Mouse (Mus musculus) limb, embryonic 13.5 days (tissue): ENCODE data around the gene Ppp1r15b. TPM values are rescaled to one million over a fixed set of nuclear protein-coding genes. Genes with fewer than 3 reads are reported as not detected.

Source experiments
- ATAC-seq: fragments of 200-750 bp; cut with Nextera tagmentation; 2 replicates; pipeline ENCODE4 v1.8.0; 2017; ENCODE audit warnings: low read depth, moderate number of reproducible peaks, moderate TSS enrichment; ENCODE audit not compliant: low FRiP score
- H3K27ac ChIP-seq: fragments of 300-500 bp; sonication (generic); 2 replicates; pipeline ENCODE4 v1.5.1; 2015; ENCODE audit warnings: inconsistent platforms, mild to moderate bottlenecking, moderate library complexity
- H3K27me3 ChIP-seq: fragments of 300-500 bp; sonication (generic); 2 replicates; pipeline ENCODE4 v1.6.1; 2015; ENCODE audit warnings: mild to moderate bottlenecking, inconsistent platforms
- H3K36me3 ChIP-seq: fragments of 300-500 bp; sonication (generic); 2 replicates; pipeline ENCODE4 v1.6.1; 2015; ENCODE audit warnings: inconsistent platforms, mild to moderate bottlenecking, moderate library complexity
- H3K4me1 ChIP-seq: fragments of 300-500 bp; sonication (generic); 2 replicates; pipeline ENCODE4 v1.6.1; 2015; ENCODE audit warnings: inconsistent platforms
- H3K4me2 ChIP-seq: fragments of 300-500 bp; sonication (generic); replicated peaks from 2 replicates; pipeline ENCODE4 v1.6.1; 2015; ENCODE audit warnings: inconsistent platforms, mild to moderate bottlenecking, moderate library complexity
- H3K4me3 ChIP-seq: fragments of 300-500 bp; sonication (generic); 2 replicates; pipeline ENCODE4 v1.5.1; 2015; ENCODE audit warnings: moderate library complexity, mild to moderate bottlenecking, inconsistent platforms
- H3K9ac ChIP-seq: fragments of 300-500 bp; sonication (generic); 2 replicates; pipeline ENCODE4 v1.6.1; 2015; ENCODE audit warnings: mild to moderate bottlenecking, inconsistent platforms
- H3K9me3 ChIP-seq: fragments of 300-500 bp; sonication (generic); 2 replicates; pipeline ENCODE4 v1.6.1; 2016; ENCODE audit warnings: inconsistent platforms
- WGBS: fragments of 180-500 bp; shearing (Covaris S2); methylation state at CpG from one replicate; pipeline ENCODE4 v1.1.7; 2015; 5-methylcytosine and 5-hydroxymethylcytosine counted together
- polyA plus RNA-seq: library from polyadenylated mRNA; unstranded; fragments of >200 nt; fragmentation: Nextera tagmentation; extraction: Ambion mirVana; gene quantifications from 2 replicates; pipeline ENCODE4 v1.2.1, GENCODE M21; 2015

The Ppp1r15b gene
- polyA plus RNA-seq, 1 experiment from 2014 or later, result 35.9 TPM

DNA sequence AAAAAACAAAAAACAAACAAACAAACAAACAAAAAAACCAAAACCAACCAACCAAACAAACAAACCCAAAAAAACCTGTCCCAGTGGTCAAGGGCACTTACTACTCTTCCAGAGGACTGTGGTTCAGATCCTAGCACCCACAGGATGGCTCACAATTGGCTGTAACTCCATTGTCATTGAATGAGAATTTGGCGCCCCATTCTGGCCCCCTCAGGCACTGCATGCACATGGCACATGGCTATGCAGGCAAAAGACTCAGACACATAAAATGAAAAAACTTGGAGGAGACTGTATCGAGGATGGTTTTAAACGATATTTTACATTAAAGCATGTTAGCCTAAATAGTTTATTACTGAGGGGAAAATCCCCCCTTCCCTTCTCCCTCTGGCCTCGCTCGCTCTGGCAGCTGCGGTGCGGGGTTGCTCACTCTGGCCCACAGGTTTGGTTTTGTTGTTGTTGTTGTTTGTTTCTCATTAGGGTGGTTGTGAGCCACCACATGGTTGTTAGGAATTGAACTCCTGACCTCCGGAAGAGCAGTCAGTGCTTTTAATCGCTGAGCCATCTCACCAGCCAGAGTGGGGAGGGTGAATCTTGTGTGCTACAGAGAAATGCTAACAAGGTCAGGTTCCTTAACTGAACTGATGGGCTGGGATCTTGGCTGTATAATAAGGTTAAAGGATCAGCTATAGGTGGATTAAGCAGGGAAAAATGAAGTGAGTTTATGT lies 5.1 kb upstream of the Ppp1r15b start:
- H3K4me1 ChIP-seq, result peaks cover 5% of the 10 kb centered on the region
- H3K9me3 ChIP-seq, result 0 out of 2 replicates have a peak, but pooled peaks cover 3% of the 10 kb centered on the region
- no peaks in the 10 kb centered on the region for H3K27me3 ChIP-seq
- H3K4me2 ChIP-seq, result no peak overlapping the region
- no peak overlapping the region for H3K27ac ChIP-seq
- no peaks in the 10 kb centered on the region for H3K36me3 ChIP-seq
- H3K9ac ChIP-seq, result no peak overlapping the region
- ATAC-seq, result no peak
- 80% methylated on average over 9 of the region's 9 CpGs for WGBS
- H3K4me3 ChIP-seq, result no peak overlapping the region

DNA sequence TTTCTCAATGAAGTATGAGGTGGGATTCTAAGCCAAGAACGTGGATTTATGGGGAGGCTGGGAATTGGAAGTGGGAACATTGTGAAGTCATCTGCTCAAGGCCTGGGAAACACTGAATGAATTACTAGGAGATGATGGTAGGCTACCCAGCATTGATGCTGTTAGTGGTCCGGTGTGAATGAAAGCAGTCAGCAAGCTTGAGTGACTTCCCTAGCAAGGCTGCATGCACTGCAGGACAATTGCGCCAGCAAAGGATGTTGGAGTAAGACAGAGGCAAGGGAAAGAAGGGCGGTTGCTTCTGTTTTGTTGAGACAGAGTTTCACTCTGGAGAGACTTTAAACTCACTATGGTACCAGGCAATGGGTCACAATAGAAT lies 4.6 kb upstream of the Ppp1r15b start:
- no peak overlapping the region for H3K9ac ChIP-seq
- no peak for ATAC-seq
- H3K36me3 ChIP-seq, result no peaks in the 10 kb centered on the region

DNA sequence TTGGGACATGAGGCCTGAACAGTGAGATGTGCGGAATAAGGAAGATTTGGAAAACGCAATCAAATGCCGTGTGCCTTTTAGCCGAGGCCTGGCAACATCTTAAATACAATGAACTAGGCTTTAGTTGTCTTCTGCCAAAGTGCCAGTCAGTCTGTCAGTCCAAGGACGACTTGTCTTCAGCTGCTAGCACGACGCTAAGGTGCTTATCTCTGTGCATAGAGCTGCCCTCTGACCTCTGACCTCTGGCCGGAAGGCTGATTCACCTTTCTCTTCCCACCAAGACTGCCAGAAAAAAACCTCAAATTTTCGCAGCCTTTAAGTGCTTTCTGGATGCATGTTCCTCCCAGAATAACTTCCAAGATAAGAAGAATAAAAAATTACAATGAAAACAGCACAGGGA lies 3.6 kb upstream of the Ppp1r15b start:
- Histone ChIP-seq H3K9me3 (0 out of 2 replicates have a peak, but pooled peaks cover 3% of the 10 kb centered on the region), H3K36me3 (no peaks in the 10 kb centered on the region), H3K4me3 (no peak overlapping the region), H3K4me1 (peaks cover 6% of the 10 kb centered on the region), H3K27me3 (no peaks in the 10 kb centered on the region), H3K4me2 (no peak overlapping the region), H3K27ac (no peak overlapping the region), H3K9ac (no peak overlapping the region)
- WGBS, result 67% methylated on average over 9 of the region's 9 CpGs
- no peak for ATAC-seq

More for the DNA sequence above, 4.6 kb upstream of the Ppp1r15b start:
- Histone ChIP-seq H3K27ac (no peak overlapping the region), H3K4me3 (no peak overlapping the region), H3K9me3 (0 out of 2 replicates have a peak, but pooled peaks cover 3% of the 10 kb centered on the region), H3K4me1 (peaks cover 5% of the 10 kb centered on the region), H3K27me3 (no peaks in the 10 kb centered on the region), H3K4me2 (no peak overlapping the region)
- WGBS, result 67% methylated on average over 4 of the region's 4 CpGs

DNA sequence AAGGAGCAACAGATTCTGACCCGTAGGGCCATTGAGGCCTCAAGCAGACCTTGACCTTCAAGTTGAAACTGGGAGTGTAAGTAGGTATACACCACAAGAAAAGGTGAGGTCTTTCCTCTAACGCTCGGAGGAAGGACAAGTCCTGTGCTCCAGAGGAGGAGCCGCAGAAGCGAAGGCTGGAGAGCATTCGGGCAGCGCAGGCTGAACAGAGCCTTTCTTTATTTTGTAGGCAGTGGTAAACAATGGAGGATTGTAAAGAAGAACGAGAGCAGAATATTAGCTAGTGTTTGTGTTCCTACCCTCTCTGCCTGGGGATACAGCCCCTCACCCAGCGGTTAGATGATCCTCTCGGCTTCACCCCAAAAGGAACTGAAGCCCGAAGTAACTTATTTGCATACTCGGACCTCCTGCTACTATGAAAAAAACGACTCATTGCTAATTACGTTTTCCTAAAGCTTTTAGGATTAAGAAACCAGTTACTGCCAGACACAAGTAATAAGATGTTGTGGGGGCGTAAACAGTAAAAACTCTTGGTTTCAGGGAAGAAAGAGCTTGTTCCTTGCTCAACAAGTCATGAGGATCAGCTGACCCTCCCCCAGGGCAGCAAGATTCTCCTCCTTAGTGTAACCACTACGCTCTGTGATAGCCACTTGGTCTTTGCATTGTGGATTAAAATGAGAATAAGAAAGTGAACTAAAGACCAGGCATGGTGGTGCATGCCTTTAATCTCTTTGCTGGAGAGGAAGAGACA lies 1.3 kb upstream of the Ppp1r15b start:
- ATAC-seq, result no peak
- H3K27ac ChIP-seq, result no peak overlapping the region
- H3K4me3 ChIP-seq, result no peak overlapping the region
- 0 out of 2 replicates have a peak, but pooled peaks cover 8% of the 10 kb centered on the region for H3K36me3 ChIP-seq
- H3K4me2 ChIP-seq, result peak overlapping the region; percentile 34
- WGBS, result 36% methylated on average over 16 of the region's 16 CpGs
- H3K9me3 ChIP-seq, result 0 out of 2 replicates have a peak, but pooled peaks cover 3% of the 10 kb centered on the region
- no peaks in the 10 kb centered on the region for H3K27me3 ChIP-seq
- peaks cover 30% of the 10 kb centered on the region for H3K4me1 ChIP-seq
- no peak overlapping the region for H3K9ac ChIP-seq

DNA sequence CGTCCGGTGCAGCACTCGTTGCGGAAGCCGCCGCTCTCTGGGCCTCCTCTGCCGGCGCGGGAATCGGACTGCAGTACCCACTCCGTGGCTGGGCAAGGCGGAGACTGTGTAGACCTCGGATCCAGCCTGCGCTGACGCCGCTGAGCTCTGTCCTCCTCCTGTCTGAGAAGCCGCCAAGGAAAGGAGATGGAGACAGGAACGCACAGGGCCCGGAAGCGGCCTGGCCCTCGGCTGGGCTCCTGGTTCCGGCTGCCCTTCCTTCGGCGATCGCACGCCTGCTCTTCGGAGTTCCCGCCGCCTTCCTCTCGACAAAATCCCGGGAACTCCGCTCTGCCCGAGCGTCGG lies 590 bp downstream of the Ppp1r15b start:
- H3K27ac ChIP-seq, result peak overlapping the region; percentile 97
- H3K4me1 ChIP-seq, result peaks cover 48% of the 10 kb centered on the region
- WGBS, result 0% methylated on average over 35 of the region's 35 CpGs
- peaks cover 20% of the 10 kb centered on the region for H3K36me3 ChIP-seq
- peak overlapping the region; percentile 99 for H3K4me3 ChIP-seq
- ATAC-seq, result no peak
- no peaks in the 10 kb centered on the region for H3K9me3 ChIP-seq
- peak overlapping the region; percentile 100 for H3K4me2 ChIP-seq
- H3K27me3 ChIP-seq, result no peaks in the 10 kb centered on the region
- H3K9ac ChIP-seq, result peak overlapping the region; percentile 97

DNA sequence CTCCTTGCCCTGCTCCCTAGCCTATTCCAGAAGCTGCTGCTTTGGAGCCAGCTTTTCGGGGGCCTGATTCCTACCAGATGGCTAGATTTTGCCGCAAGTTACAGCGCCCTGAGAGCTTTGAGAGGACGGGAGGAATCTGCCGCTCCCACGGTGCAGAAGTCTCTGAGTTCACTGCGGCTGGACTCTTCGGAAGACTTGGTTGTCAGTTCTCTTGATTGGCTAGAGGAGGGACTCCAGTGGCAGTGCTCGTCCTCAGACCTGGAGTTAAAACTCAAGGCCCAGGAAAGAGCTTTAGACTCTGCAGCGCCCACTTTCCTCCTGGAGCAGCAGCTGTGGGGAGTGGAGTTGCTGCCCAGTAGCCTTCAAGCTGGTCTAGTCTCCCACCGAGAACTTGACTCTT lies 993 bp downstream of the Ppp1r15b start:
- Histone ChIP-seq H3K4me3 (peak overlapping the region; percentile 99), H3K9me3 (no peaks in the 10 kb centered on the region), H3K36me3 (peaks cover 24% of the 10 kb centered on the region), H3K4me2 (peak overlapping the region; percentile 100), H3K27me3 (no peaks in the 10 kb centered on the region), H3K9ac (peak overlapping the region; percentile 97), H3K4me1 (peaks cover 48% of the 10 kb centered on the region), H3K27ac (peak overlapping the region; percentile 97)
- WGBS, result 0% methylated on average over 11 of the region's 11 CpGs
- ATAC-seq, result no peak

DNA sequence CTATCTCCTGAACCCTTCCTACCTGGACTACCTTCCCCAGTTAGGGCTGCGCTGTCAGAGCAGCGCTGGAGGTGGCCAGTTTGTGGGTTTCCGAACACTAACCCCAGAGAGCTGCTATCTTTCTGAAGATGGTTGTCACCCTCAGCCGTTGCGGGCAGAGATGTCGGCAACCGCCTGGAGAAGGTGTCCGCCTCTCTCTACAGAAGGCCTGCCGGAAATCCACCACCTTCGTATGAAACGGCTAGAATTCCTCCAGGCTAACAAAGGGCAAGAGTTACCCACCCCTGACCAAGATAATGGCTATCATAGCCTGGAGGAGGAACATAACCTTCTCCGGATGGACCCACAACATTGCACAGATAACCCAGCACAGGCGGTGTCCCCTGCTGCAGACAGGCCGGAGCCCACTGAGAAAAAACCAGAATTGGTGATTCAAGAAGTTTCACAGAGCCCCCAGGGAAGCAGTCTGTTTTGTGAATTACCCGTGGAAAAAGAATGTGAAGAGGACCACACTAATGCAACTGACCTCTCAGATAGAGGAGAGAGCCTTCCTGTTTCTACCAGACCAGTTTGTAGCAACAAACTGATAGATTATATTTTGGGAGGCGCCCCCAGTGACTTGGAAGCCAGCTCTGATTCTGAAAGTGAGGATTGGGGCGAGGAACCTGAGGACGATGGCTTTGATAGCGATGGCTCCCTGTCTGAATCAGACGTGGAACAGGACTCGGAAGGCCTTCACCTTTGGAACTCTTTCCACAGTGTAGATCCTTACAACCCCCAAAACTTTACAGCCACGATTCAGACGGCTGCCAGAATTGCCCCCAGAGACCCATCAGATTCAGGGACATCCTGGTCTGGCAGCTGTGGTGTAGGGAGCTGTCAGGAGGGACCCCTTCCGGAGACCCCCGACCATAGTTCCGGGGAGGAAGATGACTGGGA lies 1.7 kb downstream of the Ppp1r15b start:
- Histone ChIP-seq H3K36me3 (peaks cover 31% of the 10 kb centered on the region), H3K9ac (peak overlapping the region; percentile 97)
- 11% methylated on average over 26 of the region's 26 CpGs for WGBS

DNA sequence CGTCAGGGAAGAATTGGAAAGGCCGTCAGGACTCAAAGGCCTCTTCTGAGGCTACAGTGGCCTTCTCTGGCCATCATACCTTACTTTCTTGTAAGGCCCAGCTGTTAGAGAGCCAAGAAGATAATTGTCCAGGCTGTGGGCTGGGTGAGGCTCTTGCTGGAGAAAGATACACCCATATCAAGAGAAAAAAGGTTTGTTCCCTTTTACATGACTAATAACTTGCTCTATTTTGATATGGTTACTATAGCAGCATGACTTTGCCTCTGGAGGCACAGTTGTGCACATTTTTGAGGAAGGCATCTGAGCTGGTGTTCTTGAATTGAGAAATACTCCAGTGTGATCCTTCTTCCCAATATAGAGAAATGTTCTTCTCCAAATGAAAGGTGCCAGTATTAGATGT lies 2.5 kb downstream of the Ppp1r15b start:
- peak overlapping the region; percentile 100 for H3K4me2 ChIP-seq

More for the DNA sequence above, 1.7 kb downstream of the Ppp1r15b start:
- Histone ChIP-seq H3K4me3 (peak overlapping the region; percentile 99), H3K4me2 (peak overlapping the region; percentile 100), H3K27me3 (no peaks in the 10 kb centered on the region), H3K27ac (peak overlapping the region; percentile 97), H3K9me3 (no peaks in the 10 kb centered on the region), H3K4me1 (peaks cover 48% of the 10 kb centered on the region)
- no peak for ATAC-seq

DNA sequence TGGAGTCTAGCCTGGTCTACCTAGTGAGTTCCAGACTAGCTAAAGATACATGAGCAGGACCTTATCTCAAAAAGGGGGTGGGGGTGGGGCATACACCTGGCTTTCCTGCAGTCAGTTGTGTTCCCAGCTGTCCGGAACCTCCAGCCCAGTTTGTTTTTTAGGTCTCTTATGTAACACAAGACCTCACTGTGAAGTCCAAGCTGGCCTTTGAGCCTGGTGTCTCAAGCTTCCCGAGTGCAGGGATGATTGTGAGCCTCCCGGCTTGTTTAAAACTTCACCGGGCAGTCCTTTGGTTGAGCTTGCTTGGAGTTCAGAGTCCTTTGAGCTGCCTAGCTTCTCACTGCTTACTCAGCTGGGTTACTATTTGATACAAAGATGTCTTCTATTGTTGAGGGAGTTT lies 3.1 kb downstream of the Ppp1r15b start:
- Histone ChIP-seq H3K27me3 (no peaks in the 10 kb centered on the region), H3K36me3 (peaks cover 45% of the 10 kb centered on the region), H3K9ac (peak overlapping the region; percentile 97), H3K4me3 (peak overlapping the region; percentile 99), H3K4me1 (peaks cover 48% of the 10 kb centered on the region), H3K27ac (no peak overlapping the region), H3K9me3 (no peaks in the 10 kb centered on the region), H3K4me2 (peak overlapping the region; percentile 100)
- no peak for ATAC-seq
- 33% methylated on average over 4 of the region's 4 CpGs for WGBS

More for the DNA sequence above, 2.5 kb downstream of the Ppp1r15b start:
- no peak overlapping the region for H3K27ac ChIP-seq
- ATAC-seq, result no peak
- H3K27me3 ChIP-seq, result no peaks in the 10 kb centered on the region
- H3K4me1 ChIP-seq, result peaks cover 48% of the 10 kb centered on the region
- H3K36me3 ChIP-seq, result peaks cover 39% of the 10 kb centered on the region
- WGBS, result 8% methylated on average over 2 of the region's 2 CpGs
- H3K4me3 ChIP-seq, result peak overlapping the region; percentile 99
- peak overlapping the region; percentile 97 for H3K9ac ChIP-seq
- no peaks in the 10 kb centered on the region for H3K9me3 ChIP-seq

DNA sequence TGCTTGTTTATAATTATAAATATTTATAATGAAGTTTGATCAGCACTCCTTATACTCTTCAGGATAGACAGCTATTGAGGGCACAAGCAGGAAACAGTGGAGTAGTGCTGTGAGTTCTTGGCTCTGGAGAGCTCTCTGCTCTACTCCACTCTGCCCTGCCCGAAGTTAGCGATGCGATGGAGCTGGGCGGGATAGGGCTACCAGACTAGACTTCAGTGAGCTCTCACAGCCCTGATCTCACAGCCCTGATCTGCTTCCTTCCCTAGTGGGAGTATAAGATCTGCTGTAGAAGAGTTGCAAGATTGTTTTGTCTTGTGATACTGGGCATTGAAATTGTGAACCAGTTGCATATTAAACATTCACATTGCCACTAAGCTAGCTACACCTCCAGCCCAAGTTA lies 3.9 kb downstream of the Ppp1r15b start:
- Histone ChIP-seq H3K36me3 (peaks cover 51% of the 10 kb centered on the region), H3K4me3 (peak overlapping the region; percentile 99), H3K27ac (no peak overlapping the region), H3K4me1 (peaks cover 48% of the 10 kb centered on the region), H3K27me3 (no peaks in the 10 kb centered on the region), H3K9ac (peak overlapping the region; percentile 46), H3K9me3 (no peaks in the 10 kb centered on the region), H3K4me2 (peak overlapping the region; percentile 100)
- no peak for ATAC-seq
- WGBS, result 57% methylated on average over 4 of the region's 4 CpGs

DNA sequence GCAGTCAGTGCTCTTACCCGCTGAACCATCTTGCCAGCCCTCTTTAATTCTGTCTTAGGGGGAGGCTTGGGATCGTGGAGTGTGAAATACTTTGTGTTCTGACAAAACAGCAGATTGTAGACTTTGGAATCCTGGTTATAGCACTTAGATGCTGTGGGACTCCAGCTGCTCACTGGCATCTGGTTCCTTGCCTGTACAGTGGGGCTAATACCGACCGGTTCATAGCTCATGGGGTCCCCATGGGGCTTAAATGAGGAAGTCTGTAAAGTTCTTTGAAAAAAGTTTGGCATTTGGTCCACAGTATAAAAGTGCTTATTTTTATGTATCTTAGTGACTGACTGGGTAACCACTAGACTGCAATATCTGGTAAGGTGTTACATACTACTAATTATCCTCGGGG lies 4.9 kb downstream of the Ppp1r15b start:
- peaks cover 60% of the 10 kb centered on the region for H3K36me3 ChIP-seq
- no peak for ATAC-seq
- peaks cover 43% of the 10 kb centered on the region for H3K4me1 ChIP-seq
- 42% methylated on average over 5 of the region's 5 CpGs for WGBS
- H3K27me3 ChIP-seq, result no peaks in the 10 kb centered on the region
- H3K9ac ChIP-seq, result 0 out of 2 replicates have a peak overlapping the region, but pooled peaks have one; percentile 8
- no peaks in the 10 kb centered on the region for H3K9me3 ChIP-seq
- H3K4me3 ChIP-seq, result peak overlapping the region; percentile 99
- H3K27ac ChIP-seq, result no peak overlapping the region
- peak overlapping the region; percentile 100 for H3K4me2 ChIP-seq
